8 mouse cellular contexts compared by ENCODE assay signal in genomic region chrX:56454671-56455371, GRCm38 (mm10). TPM values are rescaled to one million over a fixed set of nuclear protein-coding genes. Genes with fewer than 3 reads are reported as not detected.
A peak's percentile ranks its signal among the peaks of the same experiment; 100 is the strongest.
DNase-seq lines count a peak whose midpoint lies in the region; ATAC-seq and TF ChIP-seq lines count a peak whose summit lies in the region.

Gene Ints6l (plus strand): TSS chrX:56454857.

- H3K27ac ChIP-seq in MEL (ENCODE audit: control insufficient read depth, low read depth, low read length) = peak within 1 kb of the TSS; percentile 87
- peak within 1 kb of the TSS; percentile 98 for H3K27ac ChIP-seq in cerebellum, adult 2 months (ENCODE audit: insufficient read depth, low read length)
- H3K27ac ChIP-seq in lung, embryonic 16.5 days (ENCODE audit: low read length) = peak within 1 kb of the TSS; percentile 95

- peak; percentile 94 to 95 for TF ChIP-seq POLR2A in MEL (IDR thresholded peaks at IDR 0.05; ENCODE audit: control insufficient read depth in 1 of 2, insufficient read depth in 1 of 2, low read depth in 1 of 2, low read length in 2 of 2, poor library complexity in 1 of 2)
- peak; percentile 96 for TF ChIP-seq POLR2A in cerebellum, adult 2 months (IDR thresholded peaks at IDR 0.05; ENCODE audit: borderline replicate concordance, insufficient read depth, low read length)

- no peak for TF ChIP-seq CTCF in MEL (IDR thresholded peaks at IDR 0.05 in 2 of 3, conservative IDR thresholded peaks at IDR 0.05 in 1 of 3; ENCODE audit: control insufficient read depth in 1 of 3, insufficient read depth in 1 of 3, low read depth in 2 of 3, low read length in 3 of 3, poor library complexity in 1 of 3, severe bottlenecking in 1 of 3)
- TF ChIP-seq CTCF in cerebellum, adult 2 months (IDR thresholded peaks at IDR 0.05; ENCODE audit: borderline replicate concordance, insufficient read depth, low read depth, low read length) = no peak

- peak; percentile 83 to 85 for ATAC-seq in hematopoietic stem cell, adult 5-6 weeks (replicated peaks in 1 of 2; ENCODE audit: insufficient read depth in 1 of 2, low FRiP score in 2 of 2, low TSS enrichment in 1 of 2, low read depth in 1 of 2, poor library complexity in 2 of 2, severe bottlenecking in 2 of 2)
- ATAC-seq in lung, embryonic 16.5 days (ENCODE audit: low read depth) = peak; percentile 81

- TF ChIP-seq RAD21 in MEL (IDR thresholded peaks at IDR 0.05; ENCODE audit: low read depth, low read length) = no peak

- WGBS in cerebellum, adult 2 months = 6% methylated on average over 22 of the region's 22 CpGs
- WGBS in lung, embryonic 16.5 days = 21% methylated on average over 21 of the region's 22 CpGs

- H3K27me3 ChIP-seq in MEL (ENCODE audit: control insufficient read depth in 1 of 2, insufficient read depth in 2 of 2, low read length in 2 of 2) = no peaks in the 10 kb centered on the region
- no peaks in the 10 kb centered on the region for H3K27me3 ChIP-seq in cerebellum, adult 2 months (ENCODE audit: control insufficient read depth, insufficient read depth, low read length)
- no peaks in the 10 kb centered on the region for H3K27me3 ChIP-seq in lung, embryonic 16.5 days (ENCODE audit: control insufficient read depth, insufficient read depth, low read depth, low read length)

- peaks cover 3% of the 10 kb centered on the region; the same call in 1 of the 2 replicates for H3K79me2 ChIP-seq in MEL (ENCODE audit: control insufficient read depth, insufficient read depth, low read length, poor library complexity)

- H3K4me1 ChIP-seq in MEL (ENCODE audit: control insufficient read depth in 1 of 2, insufficient read depth in 2 of 2, low read length in 2 of 2) = peaks cover 4 to 5% of the 10 kb centered on the region in 2 experiments
- no peaks in the 10 kb centered on the region for H3K4me1 ChIP-seq in cerebellum, adult 2 months (ENCODE audit: control insufficient read depth, insufficient read depth, low read length)
- H3K4me1 ChIP-seq in lung, embryonic 16.5 days (replicated peaks; ENCODE audit: control insufficient read depth, insufficient read depth, low read length) = peaks cover 2% of the 10 kb centered on the region; the same call in 1 of the 2 replicates

- peak within 1 kb of the TSS; percentile 53 for H3K4me2 ChIP-seq in lung, embryonic 16.5 days (ENCODE audit: low read depth, low read length)

- no peak for TF ChIP-seq EP300 in MEL (IDR thresholded peaks at IDR 0.05; ENCODE audit: low read depth in 1 of 2, low read length in 2 of 2)

- H3K4me3 ChIP-seq in MEL (ENCODE audit: control insufficient read depth in 1 of 2, insufficient read depth in 1 of 2, low read depth in 2 of 2, low read length in 2 of 2) = peak within 1 kb of the TSS; percentile 67 to 83
- peak within 1 kb of the TSS; percentile 91 for H3K4me3 ChIP-seq in cerebellum, adult 2 months (replicated peaks; ENCODE audit: insufficient read depth, low read depth, low read length)
- peak within 1 kb of the TSS; percentile 67 for H3K4me3 ChIP-seq in lung, embryonic 16.5 days (ENCODE audit: low read length)

- DNase-seq in MEL (ENCODE audit: low read depth, low spot score) = peak; percentile 91
- DNase-seq in cerebellum, adult 2 months = peak; percentile 79 to 88
- DNase-seq in forelimb bud, embryonic 11.5 days (ENCODE audit: low read depth, low spot score) = peak; percentile 79
- DNase-seq in layer of hippocampus, adult 9-10 months (ENCODE audit: low spot score) = peak; percentile 61
- peak; percentile 19 for DNase-seq in ovary, postnatal 10 days (ENCODE audit: low spot score)
- DNase-seq in thymus, postnatal 10 days (ENCODE audit: low spot score in 2 of 2) = peak; percentile 66 to 70

- peak within 1 kb of the TSS; percentile 88 for H3K9ac ChIP-seq in MEL (ENCODE audit: control insufficient read depth, low read depth, low read length, poor library complexity, severe bottlenecking)
- peak within 1 kb of the TSS; percentile 81 for H3K9ac ChIP-seq in lung, embryonic 16.5 days (ENCODE audit: low read length)

- H3K36me3 ChIP-seq in MEL (ENCODE audit: control insufficient read depth in 1 of 2, insufficient read depth in 2 of 2, low read length in 2 of 2) = peaks cover 0 to 29% of the 10 kb centered on the region in 2 experiments; a peak in 2 of 4 replicates
- no peaks in the 10 kb centered on the region for H3K36me3 ChIP-seq in lung, embryonic 16.5 days (ENCODE audit: control insufficient read depth, insufficient read depth, low read length)

- H3K9me3 ChIP-seq in MEL (replicated peaks; ENCODE audit: insufficient read depth, low read length) = no peaks in the 10 kb centered on the region
- H3K9me3 ChIP-seq in lung, embryonic 16.5 days (ENCODE audit: control insufficient read depth, low read length) = no peaks in the 10 kb centered on the region

TF ChIP-seq in MEL, 35 proteins besides CTCF, POLR2A, EP300 and RAD21:
- TF ChIP-seq CHD2 (IDR thresholded peaks at IDR 0.05; ENCODE audit: low read length) (no peak), GABPA (IDR thresholded peaks at IDR 0.05; ENCODE audit: low read depth, low read length) (no peak), MAFK (IDR thresholded peaks at IDR 0.05; ENCODE audit: borderline replicate concordance, low read depth, low read length) (no peak), NRF1 (IDR thresholded peaks at IDR 0.05; ENCODE audit: insufficient read depth, low read depth, low read length, poor library complexity, severe bottlenecking) (no peak), JUND (IDR thresholded peaks at IDR 0.05; ENCODE audit: low read depth, low read length) (no peak), TBP (IDR thresholded peaks at IDR 0.05; ENCODE audit: low read depth, low read length) (peak; percentile 93), USF2 (IDR thresholded peaks at IDR 0.05; ENCODE audit: borderline replicate concordance in 1 of 2, insufficient read depth in 1 of 2, low read depth in 1 of 2, low read length in 2 of 2) (peak in 1 of 2 experiments; percentile 66; a peak in 2 of 4 replicates), SIN3A (IDR thresholded peaks at IDR 0.05; ENCODE audit: low read length) (no peak; the same call in 1 of the 2 replicates), GATA1 (IDR thresholded peaks at IDR 0.05; ENCODE audit: low read depth, low read length) (no peak), TAL1 (IDR thresholded peaks at IDR 0.05; ENCODE audit: low read length) (no peak), ZMIZ1 (IDR thresholded peaks at IDR 0.05; ENCODE audit: low read depth, low read length) (peak; percentile 94), USF1 (IDR thresholded peaks at IDR 0.05; ENCODE audit: low read depth, low read length) (peak; percentile 94), TCF12 (IDR thresholded peaks at IDR 0.05; ENCODE audit: low read depth, low read length) (peak; percentile 67), ELF1 (IDR thresholded peaks at IDR 0.05; ENCODE audit: low read depth, low read length) (no peak), MEF2A (IDR thresholded peaks at IDR 0.05; ENCODE audit: extremely low read depth, insufficient replicate concordance, low read depth, low read length, poor library complexity, severe bottlenecking) (no peak), MAZ (IDR thresholded peaks at IDR 0.05; ENCODE audit: low read depth, low read length) (no peak), MXI1 (IDR thresholded peaks at IDR 0.05; ENCODE audit: low read depth, low read length) (peak; percentile 27; the same call in 1 of the 2 replicates), MYB (IDR thresholded peaks at IDR 0.05; ENCODE audit: low read depth, low read length) (no peak), ZC3H11A (IDR thresholded peaks at IDR 0.05; ENCODE audit: low read depth, low read length) (no peak), RCOR1 (IDR thresholded peaks at IDR 0.05; ENCODE audit: low read depth, low read length) (no peak), UBTF (IDR thresholded peaks at IDR 0.05; ENCODE audit: borderline replicate concordance, insufficient read depth, low read depth, low read length) (no peak), POLR2AphosphoS2 (IDR thresholded peaks at IDR 0.05; ENCODE audit: low read length) (peak; percentile 62; the same call in 1 of the 2 replicates), KAT2A (conservative IDR thresholded peaks at IDR 0.05; ENCODE audit: low read depth, low read length) (no peak), SMC3 (IDR thresholded peaks at IDR 0.05; ENCODE audit: low read depth, low read length) (no peak), CHD1 (IDR thresholded peaks at IDR 0.05; ENCODE audit: low read depth, low read length) (no peak), E2F4 (IDR thresholded peaks at IDR 0.05; ENCODE audit: borderline replicate concordance, low read depth, low read length) (no peak), HCFC1 (IDR thresholded peaks at IDR 0.05; ENCODE audit: low read depth, low read length) (0 out of 2 replicates have a peak, but pooled peaks have one; percentile 13), MAX (IDR thresholded peaks at IDR 0.05; ENCODE audit: low read length) (peak; percentile 62), ZNF384 (IDR thresholded peaks at IDR 0.05; ENCODE audit: low read depth, low read length) (no peak), MYC (IDR thresholded peaks at IDR 0.05; ENCODE audit: low read depth, low read length) (no peak), ETS1 (IDR thresholded peaks at IDR 0.05; ENCODE audit: low read depth, low read length) (no peak), BHLHE40 (IDR thresholded peaks at IDR 0.05; ENCODE audit: borderline replicate concordance, low read depth, low read length) (no peak), ZKSCAN1 (IDR thresholded peaks at IDR 0.05; ENCODE audit: low read depth, low read length) (no peak), NELFE (IDR thresholded peaks at IDR 0.05; ENCODE audit: low read depth, low read length) (peak; percentile 80), POLR2AphosphoS5 (IDR thresholded peaks at IDR 0.05; ENCODE audit: borderline replicate concordance, low read depth, low read length) (no peak; the same call in 1 of the 2 replicates)

RNA-seq across cellular contexts. Expression of gene Ints6l, which starts in this region (rescaled TPM):
- total RNA-seq in MEL (2012; rRNA removed) = 9.8 and 18.4 TPM in 2 replicates
- polyA plus RNA-seq in MEL (2012; ENCODE audit: insufficient read depth in 1 of 2, insufficient read length in 2 of 2, low read depth in 1 of 2, low replicate concordance in 2 of 2, missing spikeins in 1 of 2) = 100 to 1,000 TPM in 1 of 2 experiments, 10 to 100 TPM in 1; 56.1 to 124 TPM
- polyA plus RNA-seq in cerebellum, adult 2 months (2012; rRNA removed) = 74.6 and 75.3 TPM in 2 replicates
- 97.6 and 109 TPM in 2 replicates for total RNA-seq in hematopoietic stem cell, adult 5-6 weeks (2017)
- 29.4 and 31.8 TPM in 2 replicates for polyA plus RNA-seq in lung, embryonic 16.5 days (2015; fragmentation: Nextera tagmentation; extraction: Ambion mirVana)

Comparison
In these comparisons a context has a peak if more than half of its experiments do, and no peak if none do; other contexts are left out.
1. Peak in every context shown above with its lines: DNase-seq, ATAC-seq, H3K4me3 ChIP-seq and H3K27ac ChIP-seq.
2. DNase-seq: peak in every context shown above with its lines; median percentile 91 in MEL; 84 in cerebellum, adult 2 months; 79 in forelimb bud, embryonic 11.5 days; 68 in thymus, postnatal 10 days; 61 in layer of hippocampus, adult 9-10 months; 19 in ovary, postnatal 10 days.